Mouse (Mus musculus): ENCODE results near the gene Dusp8.
A peak's percentile ranks its signal among the peaks of the same experiment; 100 is the strongest.

Dusp8 gene

GRCm38 (mm10) chr7:142084820-142085219, 10.8 kb downstream of the Dusp8 start:
- no peak for DNase-seq (ENCODE audit: low spot score)

- DNase-seq (ENCODE audit: low spot score), result no peak
These were observed 11.2 kb downstream of the Dusp8 start for GRCm38 (mm10) chr7:142084395-142084794.

DNA sequence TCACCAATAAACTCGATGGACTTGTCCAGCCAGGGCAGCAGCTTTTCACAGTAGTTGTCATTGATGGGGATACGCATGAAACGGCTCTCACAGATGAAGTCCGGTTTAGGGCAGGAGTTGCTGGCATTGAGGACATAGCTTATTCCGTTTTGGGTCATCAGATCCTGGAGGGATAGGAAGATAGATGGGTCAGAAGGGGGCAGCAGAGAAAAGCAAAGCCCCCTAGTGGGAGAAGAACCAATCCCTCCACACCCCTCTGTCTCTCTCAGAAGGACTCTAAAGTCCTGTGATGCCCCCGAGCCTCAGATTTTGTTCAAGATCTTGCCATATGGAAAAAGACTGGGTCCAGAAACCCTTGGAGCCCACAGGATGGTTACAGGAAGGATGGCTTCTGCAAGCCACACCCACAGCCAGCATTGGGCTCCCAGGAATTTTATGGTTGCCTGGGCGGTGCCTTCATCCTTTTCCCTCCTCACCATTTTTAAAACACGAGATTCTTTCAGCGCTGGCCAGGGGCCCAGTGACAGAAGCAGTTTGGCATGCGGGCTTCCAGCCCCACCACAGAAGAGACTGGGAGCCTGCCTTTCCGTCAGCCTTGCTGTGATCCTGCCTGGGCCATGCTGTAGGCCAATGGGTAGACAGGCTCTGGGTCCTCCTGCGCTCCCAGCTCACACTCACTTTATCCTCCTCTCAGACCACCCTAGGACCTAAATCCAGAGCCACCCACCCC, 11.9 kb downstream of the Dusp8 start:
- no peak for DNase-seq (ENCODE audit: low spot score)

DNA sequence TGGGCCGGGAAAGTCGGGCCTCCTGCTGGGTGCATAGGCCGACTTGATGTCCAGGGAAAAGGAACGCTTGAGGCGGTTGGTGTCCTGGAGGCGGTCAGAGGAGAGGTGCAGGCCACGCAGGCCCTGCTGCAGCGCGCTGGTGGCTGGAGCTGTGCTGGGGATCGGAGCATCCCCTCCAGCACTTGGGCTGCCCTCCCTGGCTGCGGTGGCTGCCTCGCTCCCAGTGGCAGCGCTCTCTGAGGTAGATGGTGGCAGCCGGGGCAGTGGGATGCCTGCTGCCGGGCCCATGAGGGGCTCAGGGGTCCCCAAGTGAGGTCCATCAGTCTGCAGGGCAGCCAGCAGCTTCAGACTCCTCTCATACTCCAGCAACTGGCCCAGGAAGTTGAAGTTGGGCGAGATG, 13.0 kb downstream of the Dusp8 start:
- DNase-seq (ENCODE audit: low spot score), result no peak

DNA sequence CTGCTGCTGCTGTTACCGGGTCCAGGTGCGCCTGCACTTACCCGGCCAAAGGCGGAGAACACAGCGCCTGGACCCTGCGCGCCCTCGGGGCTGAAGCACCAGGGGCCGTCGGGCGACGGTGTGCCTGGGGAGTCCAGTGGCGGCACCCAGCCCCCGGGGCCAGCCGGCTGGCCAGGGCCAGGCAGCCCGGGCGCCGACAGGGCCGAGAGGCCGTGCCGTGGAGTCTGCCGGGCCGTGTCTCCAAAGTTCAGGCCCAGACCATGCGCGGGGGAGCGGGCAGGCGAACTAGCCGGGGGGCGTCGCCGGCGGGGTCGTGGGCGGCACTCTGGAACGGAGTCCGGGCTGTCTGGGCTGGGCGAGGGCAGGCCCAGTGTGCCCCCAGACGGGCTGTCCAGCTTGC, 13.5 kb downstream of the Dusp8 start:
- no peak for DNase-seq (ENCODE audit: low spot score)

DNA sequence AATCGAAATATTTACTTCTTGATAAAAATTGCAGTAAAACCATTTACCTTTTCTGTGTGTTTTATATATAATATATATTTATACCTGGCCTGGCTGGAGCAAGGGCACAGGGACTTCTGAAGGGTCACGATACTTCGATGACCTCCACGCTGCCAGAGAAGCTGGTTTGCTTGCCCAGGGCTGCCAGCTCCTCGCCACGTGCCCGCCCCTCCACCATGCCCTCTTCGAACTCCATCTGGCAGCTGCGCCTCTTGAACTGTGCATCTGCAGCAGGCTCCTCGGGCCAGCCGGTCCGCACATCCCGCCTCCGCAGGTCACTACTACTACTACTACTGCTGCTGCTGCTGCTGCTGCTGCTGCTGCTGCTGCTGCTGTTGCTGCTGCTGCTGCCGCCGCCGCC, 13.9 kb downstream of the Dusp8 start:
- no peak for DNase-seq (ENCODE audit: low spot score)

GRCm38 (mm10) chr7:142080876-142081275, 14.8 kb downstream of the Dusp8 start:
- no peak for DNase-seq (ENCODE audit: low spot score)

DNA sequence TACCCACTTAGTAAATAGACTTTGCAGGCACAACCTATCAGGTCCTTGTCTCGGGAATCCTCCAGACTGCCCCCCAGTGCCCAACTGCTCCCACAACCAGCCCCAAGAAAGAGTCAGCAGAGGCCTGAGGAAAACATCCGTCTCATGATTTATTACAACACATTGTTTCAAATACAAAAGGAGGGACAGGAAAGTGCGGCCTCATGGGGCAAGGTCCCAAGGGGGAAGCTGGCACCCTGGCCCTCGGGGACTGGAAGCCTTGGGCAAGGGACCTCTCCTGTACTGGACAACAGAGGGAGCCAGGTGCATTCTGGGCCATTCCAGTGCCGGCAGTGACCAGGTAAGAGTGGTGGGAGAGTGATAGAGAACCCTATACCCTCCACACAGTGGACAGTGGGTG, 16.3 kb downstream of the Dusp8 start:
- DNase-seq (ENCODE audit: low spot score), result no peak

- DNase-seq (ENCODE audit: low spot score), result no peak
These were observed 18.5 kb downstream of the Dusp8 start for GRCm38 (mm10) chr7:142077138-142077537.

- DNase-seq (ENCODE audit: low spot score), result no peak
These were observed 21.3 kb downstream of the Dusp8 start for GRCm38 (mm10) chr7:142074146-142074886.

DNA sequence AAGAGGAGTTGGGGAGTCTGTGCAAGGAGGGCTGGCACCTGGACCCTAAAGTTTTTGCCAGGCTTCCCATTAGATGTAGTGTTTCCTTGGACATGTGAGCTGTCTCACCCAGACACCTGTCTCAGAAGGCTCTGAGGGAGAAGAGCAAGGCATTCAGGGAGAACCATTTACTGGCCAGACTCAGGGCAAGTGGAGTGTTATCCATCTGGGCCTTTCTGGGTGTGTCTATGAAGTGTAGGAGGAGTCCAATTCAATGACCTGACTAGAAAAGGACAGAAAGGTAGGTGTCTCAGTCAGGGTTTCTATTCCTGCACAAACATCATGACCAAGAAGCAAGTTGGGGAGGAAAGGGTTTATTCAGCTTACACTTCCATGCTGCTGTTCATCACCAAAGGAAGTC, 23.9 kb downstream of the Dusp8 start:
- no peak for DNase-seq (ENCODE audit: low spot score)

DNA sequence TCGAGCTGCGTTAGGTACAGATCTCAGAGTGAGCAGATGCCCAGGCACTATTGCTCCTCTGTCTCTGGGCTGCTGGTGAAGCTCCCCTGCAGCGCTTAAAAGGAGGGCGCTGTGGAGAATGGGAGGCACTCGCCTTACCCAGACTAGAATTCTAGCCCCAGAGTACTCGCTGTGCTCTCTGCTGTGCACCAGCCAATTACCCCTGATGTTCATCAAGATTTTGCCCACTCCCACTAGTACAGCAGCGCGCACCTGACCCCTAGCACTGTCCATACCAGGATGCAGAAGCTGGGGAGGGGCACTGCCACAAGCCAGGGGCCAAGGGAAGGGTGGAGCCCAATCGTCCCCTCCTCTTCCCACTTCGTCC, 24.4 kb downstream of the Dusp8 start:
- DNase-seq (ENCODE audit: low spot score), result no peak

DNA sequence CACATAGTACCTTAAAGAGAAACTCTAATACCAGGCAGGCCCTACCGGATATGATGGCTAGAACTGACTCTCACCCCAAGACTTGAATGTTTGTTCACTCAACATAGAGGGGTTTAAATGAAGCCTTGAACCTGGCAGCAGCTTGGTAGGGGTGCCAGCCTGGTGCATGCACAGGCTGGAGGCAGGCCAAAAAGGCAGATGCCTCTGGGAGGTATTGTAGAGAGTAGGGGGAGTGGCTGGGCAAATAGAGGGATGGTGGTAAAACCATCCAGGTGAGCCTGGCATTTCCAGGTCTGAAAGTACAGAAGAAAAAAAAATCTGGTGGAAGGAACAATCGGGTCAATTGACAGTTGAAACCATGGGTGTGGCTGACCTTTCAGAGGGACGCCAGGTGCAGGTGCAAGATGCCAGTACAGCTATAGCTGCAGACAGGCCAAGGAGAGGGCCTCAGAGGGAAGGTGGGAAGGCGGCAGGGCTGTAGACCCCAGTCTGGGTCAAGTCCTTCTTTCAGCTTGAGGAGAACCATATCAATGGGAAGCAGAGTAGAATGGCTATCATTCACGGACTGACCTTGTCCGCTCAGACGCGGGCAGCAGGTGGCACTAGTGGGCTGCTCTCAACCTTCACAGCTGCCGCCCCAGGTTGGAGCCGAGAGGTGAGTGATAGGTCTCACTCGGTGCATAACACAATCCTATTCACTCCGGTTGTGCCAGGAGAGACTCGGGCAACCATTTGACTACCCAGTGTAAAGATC, 25.0 kb downstream of the Dusp8 start:
- DNase-seq (ENCODE audit: low spot score), result no peak

DNA sequence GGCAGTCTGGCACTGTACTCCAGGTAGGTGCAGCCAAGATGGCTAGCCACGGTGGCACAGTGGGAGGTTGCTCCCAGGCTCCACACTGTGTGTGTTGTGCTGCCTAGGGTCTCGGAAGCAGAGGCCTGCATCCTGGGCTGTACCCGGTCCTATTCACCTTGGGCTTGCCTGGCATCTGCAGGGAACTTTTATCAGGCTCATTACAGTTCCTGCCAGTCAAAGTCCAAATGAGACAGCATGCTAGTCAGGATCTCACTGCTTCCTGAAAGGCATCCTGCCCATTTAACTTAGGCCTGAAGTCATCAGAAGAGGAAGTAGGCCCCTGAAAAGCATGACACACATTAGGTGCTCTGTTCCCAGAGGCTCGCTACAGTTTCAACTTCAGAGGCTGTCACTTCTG, 27.2 kb downstream of the Dusp8 start:
- DNase-seq (ENCODE audit: low spot score), result no peak

DNA sequence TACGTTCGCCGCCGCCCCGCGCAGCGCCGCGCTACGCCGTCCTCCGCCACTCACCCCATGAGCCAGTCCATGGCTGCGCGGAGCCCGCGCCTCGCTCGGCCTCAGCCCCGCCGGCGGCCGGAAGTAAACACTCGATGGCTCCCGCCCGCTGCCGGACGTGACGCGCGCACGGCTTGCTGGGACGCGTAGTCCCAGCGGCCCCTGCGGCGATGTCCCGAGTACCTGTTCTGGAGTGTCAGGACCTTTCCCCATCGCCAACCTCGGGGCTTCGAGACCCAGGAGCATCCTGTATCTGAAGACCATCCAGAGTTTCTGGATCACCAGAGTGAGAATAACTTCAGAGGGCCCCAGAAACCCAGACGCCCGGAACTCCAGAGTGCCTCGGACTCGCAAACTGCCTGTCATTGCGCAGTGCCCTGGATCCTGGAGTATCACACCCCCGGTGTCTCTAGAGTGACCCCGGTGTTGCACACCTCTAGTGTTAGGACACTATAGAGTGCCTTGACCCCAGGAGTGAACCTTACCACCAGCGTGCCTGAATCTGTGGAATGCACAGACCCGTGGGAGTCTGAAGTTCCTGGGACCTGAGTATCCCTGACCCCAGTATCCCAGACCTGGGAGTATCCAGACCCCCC, 34.6 kb downstream of the Dusp8 start, which contains the start of gene Mob2:
Mob2 (minus strand) TSS at position 135 of the 635 bp plus-strand sequence.
- DNase-seq (ENCODE audit: low spot score), result peak; percentile 89

DNA sequence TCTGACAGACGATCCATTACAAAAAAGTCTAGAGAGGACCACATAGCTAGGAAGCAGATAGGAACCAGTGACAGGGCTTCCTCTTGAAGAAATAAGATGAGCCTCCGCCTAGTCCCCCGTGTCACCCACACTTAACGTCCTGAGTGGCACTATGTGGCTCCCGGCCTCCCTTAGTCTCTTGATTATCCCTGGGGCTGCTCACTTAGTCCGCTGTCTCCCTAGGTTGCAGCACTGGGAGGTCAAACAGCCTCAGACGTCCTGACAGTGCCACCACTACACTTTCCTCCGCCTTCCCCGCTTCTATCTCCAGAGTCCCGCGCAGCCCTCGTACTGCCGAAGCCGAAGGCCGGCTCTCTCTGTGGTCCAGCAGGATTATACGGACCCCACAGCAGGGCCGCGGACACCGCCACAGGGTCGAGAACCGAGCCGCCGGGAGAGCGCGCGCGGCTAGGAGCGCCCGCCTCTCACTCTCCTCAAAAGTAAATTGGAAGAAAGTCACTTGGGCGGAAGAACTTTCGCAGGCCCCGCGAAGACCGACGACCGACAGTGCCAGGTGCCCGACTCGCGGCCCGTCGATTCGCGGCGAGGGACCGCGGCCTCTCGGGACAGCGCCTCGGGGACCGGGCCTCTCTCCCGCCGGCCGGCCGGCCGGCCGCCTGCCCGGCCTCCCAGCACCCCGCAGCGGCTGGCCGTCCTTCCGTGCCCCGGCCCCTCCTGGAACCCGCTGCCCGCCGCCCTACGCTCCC, 35.3 kb downstream of the Dusp8 start:
- DNase-seq (ENCODE audit: low spot score), result peak; percentile 35

- no peak for DNase-seq (ENCODE audit: low spot score)
These were observed 36.6 kb downstream of the Dusp8 start for GRCm38 (mm10) chr7:142059024-142059423.

DNA sequence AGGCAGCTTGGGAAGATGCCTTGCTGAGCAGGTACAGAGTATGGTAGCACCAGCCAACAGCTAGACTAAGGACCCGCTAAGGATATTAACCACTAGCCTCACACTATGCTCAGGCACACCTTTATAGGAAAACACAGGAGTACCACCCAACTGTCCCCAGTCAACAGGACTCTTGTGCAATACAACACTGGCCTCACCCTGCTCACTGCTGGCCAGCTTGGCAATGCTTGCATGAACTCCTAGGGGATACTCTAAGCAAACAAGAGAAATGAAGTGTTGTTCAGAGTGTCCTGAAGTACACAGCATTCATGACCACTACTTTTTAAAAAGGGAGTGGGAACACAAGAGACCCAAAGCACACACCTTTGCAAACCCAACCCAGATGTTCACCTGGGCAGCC, 38.5 kb downstream of the Dusp8 start:
- DNase-seq (ENCODE audit: low spot score), result no peak

GRCm38 (mm10) chr7:142056601-142057061, 39.0 kb downstream of the Dusp8 start:
- no peak for DNase-seq (ENCODE audit: low spot score)

- no peak for DNase-seq (ENCODE audit: low spot score)
These were observed 40.2 kb downstream of the Dusp8 start for GRCm38 (mm10) chr7:142055431-142055830.

DNA sequence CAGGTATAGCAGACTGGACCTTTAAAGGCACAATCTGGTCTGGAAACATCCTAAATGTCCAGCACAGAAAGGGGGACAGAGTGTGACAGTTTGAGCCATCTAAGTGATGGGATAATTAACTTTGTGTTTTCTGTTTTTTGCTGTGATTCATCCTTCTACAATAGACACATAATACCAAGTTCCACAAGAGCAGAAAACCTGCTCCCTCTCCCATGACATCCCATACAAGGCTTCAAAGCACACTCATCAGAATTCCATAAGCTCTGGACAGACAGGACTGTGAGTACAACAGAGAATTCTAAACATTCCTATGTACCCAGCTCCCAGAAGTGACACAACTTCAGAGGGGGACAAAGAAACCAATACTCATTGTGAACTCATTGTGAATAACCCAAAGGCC, 45.1 kb downstream of the Dusp8 start:
- DNase-seq (ENCODE audit: low spot score), result no peak

DNA sequence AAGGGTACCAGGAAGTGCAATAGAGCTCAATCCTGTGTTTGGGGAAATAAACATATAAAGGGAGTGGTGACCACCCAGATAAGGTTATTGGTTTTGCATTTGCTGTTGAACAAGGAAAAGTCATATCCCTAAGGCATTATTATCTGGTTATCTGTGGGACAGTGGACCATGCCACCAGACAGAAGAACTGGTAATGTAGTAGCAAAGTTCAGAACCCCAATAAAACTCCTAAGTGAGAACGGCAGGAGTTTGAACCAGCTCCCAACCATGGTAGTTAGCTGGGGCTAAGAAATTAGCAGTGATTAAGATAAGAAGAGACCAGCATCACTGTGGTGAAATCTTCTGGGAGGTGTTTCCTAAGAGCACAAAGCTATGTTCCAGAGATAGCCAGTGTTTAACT, 49.7 kb downstream of the Dusp8 start:
- no peak for DNase-seq (ENCODE audit: low spot score)
